Mouse (Mus musculus) MEL (cell line): ENCODE measurements around the gene Fbxo41. TPM values are rescaled to one million over a fixed set of nuclear protein-coding genes. Genes with fewer than 3 reads are reported as not detected.

Source experiments
- DNase-seq: peaks from one replicate; pipeline ENCODE4 v3.0.0; 2011; ENCODE audit warnings: low read depth, low spot score
- H3K27ac ChIP-seq: 2 replicates; pipeline ENCODE4 v1.5.1; 2012; ENCODE audit warnings: low read depth, mild to moderate bottlenecking, control low read depth, low read length, moderate library complexity; ENCODE audit not compliant: control insufficient read depth
- H3K27me3 ChIP-seq, 2 experiments: fragments of 150-350 bp in 1 of 2; sonication (generic) in 1 of 2; 2 replicates each; pipeline ENCODE4 v1.6.1; 2012; ENCODE audit warnings: low read length in 2 of 2, mild to moderate bottlenecking in 2 of 2, improper control_type of control experiment in 1 of 2, moderate library complexity in 1 of 2; ENCODE audit not compliant: insufficient read depth in 2 of 2, control insufficient read depth in 1 of 2
- H3K36me3 ChIP-seq, 2 experiments: 2 replicates each; pipeline ENCODE4 v1.6.1; 2012 to 2014; ENCODE audit warnings: low read length in 2 of 2, improper control_type of control experiment in 1 of 2, inconsistent platforms in 1 of 2, mild to moderate bottlenecking in 1 of 2; ENCODE audit not compliant: insufficient read depth in 2 of 2, control insufficient read depth in 1 of 2
- H3K4me1 ChIP-seq, 2 experiments: fragments of 150-350 bp in 1 of 2; sonication (generic) in 1 of 2; 2 replicates each; pipeline ENCODE4 v1.6.1; 2012; ENCODE audit warnings: low read length in 2 of 2, improper control_type of control experiment in 1 of 2, mild to moderate bottlenecking in 1 of 2; ENCODE audit not compliant: insufficient read depth in 2 of 2, control insufficient read depth in 1 of 2
- H3K4me3 ChIP-seq, 2 experiments: fragments of 150-350 bp in 1 of 2; sonication (generic) in 1 of 2; 2 replicates each; pipeline ENCODE4 v1.5.1; 2012; ENCODE audit warnings: low read depth in 2 of 2, low read length in 2 of 2, mild to moderate bottlenecking in 2 of 2, moderate library complexity in 2 of 2, control low read depth in 1 of 2, improper control_type of control experiment in 1 of 2; ENCODE audit not compliant: control insufficient read depth in 1 of 2, insufficient read depth in 1 of 2
- H3K79me2 ChIP-seq: 2 replicates; pipeline ENCODE4 v1.6.1; 2012; ENCODE audit warnings: mild to moderate bottlenecking, low read length, moderate library complexity; ENCODE audit not compliant: control insufficient read depth, poor library complexity, insufficient read depth
- H3K9ac ChIP-seq: 2 replicates; pipeline ENCODE4 v1.6.1; 2012; ENCODE audit warnings: low read depth, mild to moderate bottlenecking, control low read depth, low read length, moderate library complexity; ENCODE audit not compliant: control insufficient read depth, poor library complexity, severe bottlenecking
- H3K9me3 ChIP-seq: fragments of 150-350 bp; sonication (generic); replicated peaks from 2 replicates; pipeline ENCODE4 v1.6.1; 2012; ENCODE audit warnings: mild to moderate bottlenecking, low read length, improper control_type of control experiment, moderate library complexity; ENCODE audit not compliant: insufficient read depth
- BHLHE40 ChIP-seq: IDR thresholded peaks from 2 replicates; pipeline ENCODE4 v1.6.1; 2012; ENCODE audit warnings: low read depth, mild to moderate bottlenecking, inconsistent platforms, low read length, improper control_type of control experiment, borderline replicate concordance
- CHD2 ChIP-seq: IDR thresholded peaks from 2 replicates; pipeline ENCODE4 v1.6.1; 2011; ENCODE audit warnings: low read length, improper control_type of control experiment
- E2F4 ChIP-seq: IDR thresholded peaks from 2 replicates; pipeline ENCODE4 v1.6.1; 2011; ENCODE audit warnings: low read depth, low read length, improper control_type of control experiment, borderline replicate concordance
- MAFK ChIP-seq: IDR thresholded peaks from 2 replicates; pipeline ENCODE4 v1.6.1; 2011; ENCODE audit warnings: low read depth, mild to moderate bottlenecking, low read length, improper control_type of control experiment, borderline replicate concordance
- MYC ChIP-seq: IDR thresholded peaks from 2 replicates; pipeline ENCODE4 v1.6.1; 2011; ENCODE audit warnings: low read depth, mild to moderate bottlenecking, low read length, improper control_type of control experiment, moderate library complexity
- NRF1 ChIP-seq: IDR thresholded peaks from 2 replicates; pipeline ENCODE4 v1.6.1; 2014; ENCODE audit warnings: low read depth, mild to moderate bottlenecking, inconsistent platforms, low read length, improper control_type of control experiment, moderate library complexity; ENCODE audit not compliant: poor library complexity, insufficient read depth, severe bottlenecking
- POLR2A ChIP-seq, 2 experiments: IDR thresholded peaks; 2 replicates each; pipeline ENCODE4 v1.6.1; 2011 to 2012; ENCODE audit warnings: low read length in 2 of 2, mild to moderate bottlenecking in 2 of 2, control low read depth in 1 of 2, improper control_type of control experiment in 1 of 2, low read depth in 1 of 2, moderate library complexity in 1 of 2; ENCODE audit not compliant: control insufficient read depth in 1 of 2, insufficient read depth in 1 of 2, poor library complexity in 1 of 2
- RCOR1 ChIP-seq: IDR thresholded peaks from 2 replicates; pipeline ENCODE4 v1.6.1; 2012; ENCODE audit warnings: low read depth, mild to moderate bottlenecking, inconsistent platforms, low read length, improper control_type of control experiment
- SIN3A ChIP-seq: IDR thresholded peaks from 2 replicates; pipeline ENCODE4 v1.6.1; 2012; ENCODE audit warnings: low read length, improper control_type of control experiment, inconsistent platforms
- TCF12 ChIP-seq: IDR thresholded peaks from 2 replicates; pipeline ENCODE4 v1.6.1; 2014; ENCODE audit warnings: low read depth, mild to moderate bottlenecking, inconsistent platforms, low read length, improper control_type of control experiment, moderate library complexity
- ZC3H11A ChIP-seq: IDR thresholded peaks from 2 replicates; pipeline ENCODE4 v1.6.1; 2012; ENCODE audit warnings: low read depth, mild to moderate bottlenecking, inconsistent platforms, low read length, improper control_type of control experiment
- polyA plus RNA-seq, 2 experiments: library from polyadenylated mRNA; stranded (reverse) in 1 of 2; unstranded in 1 of 2; fragments of >175 nt in 1 of 2; fragments of >200 nt in 1 of 2; gene quantifications; 2 replicates each; pipeline versions ENCODE4 v1.2.1 to v1.2.4; 2012; ENCODE audit warnings: low replicate concordance in 2 of 2, low read depth in 1 of 2; ENCODE audit not compliant: insufficient read length in 2 of 2, insufficient read depth in 1 of 2, missing spikeins in 1 of 2
- total RNA-seq: library from RNA; depleted of rRNA; stranded (reverse); fragments of 300-350 nt; gene quantifications from 2 replicates; pipeline ENCODE4 v1.2.3, GENCODE M21; 2012

Gene Fbxo41
- total and polyA plus RNA-seq, 3 experiments = 0.01 to 0.04 TPM; not detected in 1

GRCm38 (mm10) chr6:85475581-85475980 is 27.2 kb downstream of the Fbxo41 start:
- no peak overlapping the region for H3K9ac ChIP-seq
- no peaks in the 10 kb centered on the region for H3K27me3 ChIP-seq
- no peaks in the 10 kb centered on the region for H3K36me3 ChIP-seq
- no peak for DNase-seq
- no peak overlapping the region for H3K4me3 ChIP-seq
- no peak overlapping the region for H3K27ac ChIP-seq
- no peaks in the 10 kb centered on the region for H3K9me3 ChIP-seq
- TF ChIP-seq MAFK (no peak), NRF1 (no peak), POLR2A (IDR thresholded peaks at IDR 0.05; ENCODE audit: control insufficient read depth in 1 of 2, insufficient read depth in 1 of 2, low read depth in 1 of 2, low read length in 2 of 2, poor library complexity in 1 of 2) (no peak), SIN3A (no peak)
- no peaks in the 10 kb centered on the region for H3K4me1 ChIP-seq
- no peaks in the 10 kb centered on the region for H3K79me2 ChIP-seq

GRCm38 (mm10) chr6:85472542-85472941 is 30.3 kb downstream of the Fbxo41 start:
- Histone ChIP-seq H3K9me3 (no peaks in the 10 kb centered on the region), H3K27me3 (no peaks in the 10 kb centered on the region), H3K9ac (no peak overlapping the region), H3K4me1 (no peaks in the 10 kb centered on the region), H3K4me3 (no peak overlapping the region), H3K27ac (no peak overlapping the region), H3K79me2 (no peaks in the 10 kb centered on the region), H3K36me3 (peaks cover 0 to under 1% of the 10 kb centered on the region in 2 experiments; a peak in 1 of 4 replicates)
- no peak for DNase-seq
- TF ChIP-seq E2F4 (no peak), BHLHE40 (no peak), CHD2 (no peak), RCOR1 (no peak), TCF12 (no peak)

GRCm38 (mm10) chr6:85471962-85472361 is 30.8 kb downstream of the Fbxo41 start:
- no peak for DNase-seq
- no peak overlapping the region for H3K4me3 ChIP-seq
- H3K79me2 ChIP-seq = no peaks in the 10 kb centered on the region
- H3K9me3 ChIP-seq = no peaks in the 10 kb centered on the region
- H3K27ac ChIP-seq = no peak overlapping the region
- peaks cover 0 to 6% of the 10 kb centered on the region in 2 experiments; a peak in 1 of 4 replicates for H3K36me3 ChIP-seq
- TF ChIP-seq MYC = no peak
- TF ChIP-seq ZC3H11A = no peak
- TF ChIP-seq, all 39 proteins: peak for 0
- Histone ChIP-seq H3K9ac (no peak overlapping the region), H3K4me1 (no peaks in the 10 kb centered on the region), H3K27me3 (no peaks in the 10 kb centered on the region)
